Mouse (Mus musculus) small intestine, adult 2 months (tissue): ENCODE results near the gene Wbp2nl. TPM values are rescaled to one million over a fixed set of nuclear protein-coding genes. Genes with fewer than 3 reads are reported as not detected.
"Not testable (repeated sequence)": the region's sequence is repeated elsewhere in the genome, so short reads cannot be mapped to it uniquely, and the experiment has no call there.

Experiments
- H3K27ac ChIP-seq: fragments of 200-500 bp; 2 replicates; pipeline ENCODE4 v1.5.1; 2012; ENCODE audit warnings: low read depth, low read length, control low read depth, inconsistent platforms; ENCODE audit not compliant: insufficient read depth
- H3K27me3 ChIP-seq: fragments of 200-500 bp; 2 replicates; pipeline ENCODE4 v1.6.1; 2012; ENCODE audit warnings: mild to moderate bottlenecking, moderate library complexity, low read length, inconsistent platforms; ENCODE audit not compliant: control insufficient read depth, insufficient read depth
- H3K36me3 ChIP-seq: fragments of 200-500 bp; 2 replicates; pipeline ENCODE4 v1.6.1; 2012; ENCODE audit warnings: mild to moderate bottlenecking, low read length, control low read depth, inconsistent platforms; ENCODE audit not compliant: control insufficient read depth, insufficient read depth
- H3K4me1 ChIP-seq: fragments of 200-500 bp; 2 replicates; pipeline ENCODE4 v1.6.1; 2012; ENCODE audit warnings: low read length, inconsistent platforms, mixed read lengths; ENCODE audit not compliant: control insufficient read depth, insufficient read depth, insufficient read length
- H3K4me3 ChIP-seq: fragments of 200-500 bp; 2 replicates; pipeline ENCODE4 v1.5.1; 2012; ENCODE audit warnings: low read depth, mild to moderate bottlenecking, control low read depth, inconsistent platforms, low read length, moderate library complexity
- CTCF ChIP-seq: fragments of 200-500 bp; IDR thresholded peaks from 2 replicates; pipeline ENCODE4 v1.5.1; 2012; ENCODE audit warnings: low read depth, mild to moderate bottlenecking, control low read depth, inconsistent platforms, low read length, moderate library complexity, mixed read lengths; ENCODE audit not compliant: insufficient replicate concordance, insufficient read length; ENCODE audit errors: extremely low read depth
- POLR2A ChIP-seq: fragments of 200-500 bp; IDR thresholded peaks from 2 replicates; pipeline ENCODE4 v1.6.1; 2012; ENCODE audit warnings: low read depth, mild to moderate bottlenecking, control low read depth, inconsistent platforms, low read length, moderate library complexity
- WGBS: fragments of 180-500 bp; shearing (Covaris S2); methylation state at CpG from one replicate; pipeline ENCODE4 v1.1.7; 2018; 5-methylcytosine and 5-hydroxymethylcytosine counted together
- polyA plus RNA-seq: library from polyadenylated mRNA; depleted of rRNA; stranded (reverse); fragments of >200 nt; gene quantifications from 2 replicates; pipeline ENCODE4 v1.2.3, GENCODE M21; 2012; rRNA removed

The Wbp2nl gene
- polyA plus RNA-seq, 1 experiment: not detected

DNA sequence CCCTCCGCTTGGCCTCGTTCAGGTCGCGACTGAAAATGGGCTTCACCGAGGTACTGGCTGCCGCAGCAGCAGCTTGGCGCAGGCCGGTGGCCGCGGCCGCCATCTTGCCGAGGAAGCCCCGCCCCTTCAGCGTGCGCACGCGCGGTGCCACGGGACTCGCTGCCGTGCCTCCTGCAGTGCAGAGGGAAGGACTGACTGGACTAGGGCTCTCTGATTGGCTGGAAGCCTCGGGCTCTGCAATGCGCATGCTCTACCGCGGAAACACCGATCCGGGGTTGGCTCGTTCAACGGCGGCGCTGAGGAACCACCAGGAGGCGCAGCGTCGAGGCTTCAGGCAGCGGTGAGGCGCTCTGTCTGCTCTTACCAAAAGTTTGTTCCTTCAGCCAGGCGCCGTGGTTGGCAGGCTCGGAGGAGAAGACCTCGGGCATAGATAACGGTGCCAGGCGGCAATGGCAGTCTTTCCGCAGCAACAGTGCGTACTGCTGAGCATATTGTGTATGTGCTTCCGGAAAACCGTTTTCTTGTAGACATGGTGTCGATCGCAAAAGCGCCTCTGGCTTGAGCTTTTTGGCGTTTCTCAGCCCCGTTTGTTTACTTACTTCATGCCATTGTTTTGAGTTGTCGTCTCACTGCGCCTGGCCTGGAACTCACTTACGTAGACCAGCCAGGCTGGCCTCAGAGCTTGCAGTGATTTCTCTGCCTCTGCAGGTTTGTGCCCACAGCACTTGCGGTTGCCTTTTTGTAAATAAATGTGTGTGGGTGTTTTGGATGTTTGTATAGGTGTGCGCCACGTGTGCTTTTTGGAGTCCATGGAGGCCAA is 55.6 kb downstream of the Wbp2nl start, which contains the start of gene Ndufa6:
Ndufa6 (minus strand) TSS at position 197 of the 820 bp plus-strand sequence.
- H3K4me1 ChIP-seq: peaks cover 15% of the 10 kb centered on the region; the same call in 1 of the 2 replicates
- peaks cover 17% of the 10 kb centered on the region for H3K36me3 ChIP-seq
- no peaks in the 10 kb centered on the region for H3K27me3 ChIP-seq
- H3K4me3 ChIP-seq: peak within 1 kb of the TSS; percentile 74
- peak within 1 kb of the TSS; percentile 83 for H3K27ac ChIP-seq
- WGBS: 1% methylated on average over 57 of the region's 57 CpGs
- TF ChIP-seq POLR2A: peak; percentile 91
- peak; percentile 95 for TF ChIP-seq CTCF

GRCm38 (mm10) chr15:82358431-82359260 is 59.9 kb downstream of the Wbp2nl start:
- WGBS: 74% methylated on average over 22 of the region's 22 CpGs
- Histone ChIP-seq H3K27ac (0 out of 2 replicates have a peak overlapping the region, but pooled peaks have one; percentile 18), H3K4me3 (peak overlapping the region; percentile 22), H3K4me1 (peaks cover 13% of the 10 kb centered on the region; the same call in 1 of the 2 replicates), H3K36me3 (no peaks in the 10 kb centered on the region), H3K27me3 (no peaks in the 10 kb centered on the region)
- TF ChIP-seq POLR2A: no peak
- TF ChIP-seq CTCF: no peak

DNA sequence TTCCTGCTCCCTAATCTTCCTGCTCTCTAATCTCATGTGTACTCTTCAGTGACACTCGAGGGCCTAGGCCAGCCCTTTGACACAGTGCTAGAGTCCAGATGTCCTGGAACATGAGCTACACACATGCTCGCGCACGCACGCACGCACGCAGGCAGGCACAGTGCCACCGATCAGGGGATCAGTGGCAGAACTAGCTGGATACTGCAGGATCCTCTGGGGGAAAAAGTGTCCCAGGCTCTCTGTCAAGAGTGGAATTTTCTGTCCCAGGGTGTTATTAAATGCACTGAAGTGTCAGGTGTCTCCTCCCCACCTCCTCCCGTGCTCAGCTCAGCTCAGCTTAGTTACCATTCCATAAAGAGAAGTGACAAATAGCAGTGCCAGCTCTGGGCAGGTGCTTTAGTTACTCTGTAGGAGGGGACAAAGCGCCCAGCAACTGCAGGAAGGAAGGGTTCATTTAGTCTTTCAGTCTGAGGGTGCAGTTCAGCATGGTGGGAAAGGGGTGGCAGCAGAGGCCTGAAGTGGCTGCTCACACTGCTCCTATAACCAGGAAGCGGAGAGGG is 62.8 kb downstream of the Wbp2nl start:
- TF ChIP-seq POLR2A: no peak
- peak; percentile 23; the same call in 1 of the 2 replicates for TF ChIP-seq CTCF
- no peaks in the 10 kb centered on the region for H3K27me3 ChIP-seq
- peaks cover 13% of the 10 kb centered on the region; the same call in 1 of the 2 replicates for H3K4me1 ChIP-seq
- 24% methylated on average over 11 of the region's 11 CpGs for WGBS
- H3K36me3 ChIP-seq: no peaks in the 10 kb centered on the region
- no peak overlapping the region for H3K4me3 ChIP-seq
- peak overlapping the region; percentile 99 for H3K27ac ChIP-seq

GRCm38 (mm10) chr15:82362234-82362633 is 63.5 kb downstream of the Wbp2nl start:
- no peak for TF ChIP-seq CTCF
- TF ChIP-seq POLR2A: no peak
- Histone ChIP-seq H3K4me1 (peaks cover 13% of the 10 kb centered on the region; the same call in 1 of the 2 replicates), H3K36me3 (no peaks in the 10 kb centered on the region), H3K4me3 (no peak overlapping the region), H3K27me3 (no peaks in the 10 kb centered on the region), H3K27ac (peak overlapping the region; percentile 99)
- WGBS: 83% methylated on average over 4 of the region's 4 CpGs

- H3K27ac ChIP-seq, H3K4me3 ChIP-seq, H3K36me3 ChIP-seq, H3K27me3 ChIP-seq: not testable (repeated sequence)
- peaks cover 13% of the 10 kb centered on the region; the same call in 1 of the 2 replicates for H3K4me1 ChIP-seq
- WGBS: 83% methylated on average over 8 of the region's 12 CpGs
These were observed 65.0 kb downstream of the Wbp2nl start for GRCm38 (mm10) chr15:82363801-82364200.

Other genes with a start within 250 kb of the Wbp2nl start
- not detected in 2 replicates for gene 4930407I10Rik, start 239.8 kb upstream of the Wbp2nl start, polyA plus RNA-seq
- 0.04 and 0.05 TPM in 2 replicates for gene Mei1, start 229.0 kb upstream of the Wbp2nl start, polyA plus RNA-seq
- gene Ccdc134, start 171.0 kb upstream of the Wbp2nl start, polyA plus RNA-seq: 5.6 and 6.9 TPM in 2 replicates
- 144 and 240 TPM in 2 replicates for gene Srebf2, start 151.8 kb upstream of the Wbp2nl start, polyA plus RNA-seq
- gene Shisa8, start 86.1 kb upstream of the Wbp2nl start, polyA plus RNA-seq: 0.38 and 2.6 TPM in 2 replicates
- gene Tnfrsf13c, start 74.6 kb upstream of the Wbp2nl start, polyA plus RNA-seq: 6.3 and 14.1 TPM in 2 replicates
- gene Cenpm, start 54.2 kb upstream of the Wbp2nl start, polyA plus RNA-seq: 5.8 and 16.4 TPM in 2 replicates
- 0.19 and 0.37 TPM in 2 replicates for gene 1500009C09Rik, start 46.6 kb upstream of the Wbp2nl start, polyA plus RNA-seq
- 0.24 and 0.52 TPM in 2 replicates for gene Sept3, start 24.1 kb upstream of the Wbp2nl start, polyA plus RNA-seq
- 83.2 and 196 TPM in 2 replicates for gene Naga, start 40.0 kb downstream of the Wbp2nl start, polyA plus RNA-seq
- 0.42 and 0.56 TPM in 2 replicates for gene Pheta2, start 40.0 kb downstream of the Wbp2nl start, polyA plus RNA-seq
- gene Smdt1, start 40.0 kb downstream of the Wbp2nl start, polyA plus RNA-seq: 200 and 394 TPM in 2 replicates
- gene Ndufa6, start 55.4 kb downstream of the Wbp2nl start, polyA plus RNA-seq: 410 and 669 TPM in 2 replicates
- gene Cyp2d22, start 81.3 kb downstream of the Wbp2nl start, polyA plus RNA-seq: 18.5 and 67.5 TPM in 2 replicates
- not detected in 2 replicates for gene Cyp2d11, start 95.1 kb downstream of the Wbp2nl start, polyA plus RNA-seq
- gene Cyp2d10, start 108.2 kb downstream of the Wbp2nl start, polyA plus RNA-seq: 0.16 and 0.77 TPM in 2 replicates
- gene Cyp2d9, start 134.5 kb downstream of the Wbp2nl start, polyA plus RNA-seq: 0.09 TPM in 1 of 2 replicates, not detected in the other